In genomic region chr6:140955751-140956521, GRCm38 (mm10) we compare ENCODE assay signal across 9 mouse cellular contexts.
DNase-seq lines count a peak whose midpoint lies in the region; ATAC-seq and TF ChIP-seq lines count a peak whose summit lies in the region.
"Had no signal": no experiment of that assay in that cellular context is flagged by ENCODE, and none has a peak within 500 bp of the region (broad histone marks: within the 10 kb centered on the region; RNA-seq: fewer than 3 reads in every experiment).

No protein-coding gene starts in this region.

- intact Hi-C loops in left cerebral cortex, postnatal 25 days (cut with DNase I), result no loop called here

- no peak overlapping the region for H3K9ac ChIP-seq in embryonic facial prominence, embryonic 14.5 days (ENCODE audit: low read depth, low read length)
- no peak overlapping the region for H3K9ac ChIP-seq in forebrain, postnatal 0 days
- H3K9ac ChIP-seq in hindbrain, embryonic 16.5 days (ENCODE audit: low read depth, low read length), result no peak overlapping the region
- H3K9ac ChIP-seq: limb, embryonic 15.5 days had no signal

- H3K4me2 ChIP-seq in embryonic facial prominence, embryonic 14.5 days (ENCODE audit: low read depth, low read length), result no peak overlapping the region
- H3K4me2 ChIP-seq in forebrain, postnatal 0 days (ENCODE audit: low read depth), result 0 out of 2 replicates have a peak overlapping the region, but pooled peaks have one; percentile 10
- H3K4me2 ChIP-seq in hindbrain, embryonic 16.5 days (ENCODE audit: low read length), result no peak overlapping the region
- H3K4me2 ChIP-seq: limb, embryonic 15.5 days had no signal

- 60% methylated on average over 13 of the region's 13 CpGs for WGBS in embryonic facial prominence, embryonic 14.5 days
- 73% methylated on average over 13 of the region's 13 CpGs for WGBS in embryonic facial prominence, embryonic 10.5 days
- WGBS in forebrain, postnatal 0 days, result 35% methylated on average over 13 of the region's 13 CpGs
- 47% methylated on average over 13 of the region's 13 CpGs for WGBS in hindbrain, embryonic 16.5 days
- WGBS in thymus, adult 2 months, result 47% methylated on average over 13 of the region's 13 CpGs

- H3K27ac ChIP-seq in embryonic facial prominence, embryonic 14.5 days (replicated peaks; ENCODE audit: low read depth, low read length), result peak overlapping the region; percentile 13; the same call in 1 of the 2 replicates
- H3K27ac ChIP-seq in embryonic facial prominence, embryonic 10.5 days (replicated peaks), result no peak overlapping the region
- peak overlapping the region; percentile 21; the same call in 1 of the 2 replicates for H3K27ac ChIP-seq in forebrain, postnatal 0 days (ENCODE audit: low read depth, low read length)
- H3K27ac ChIP-seq in hindbrain, embryonic 16.5 days (ENCODE audit: low read depth, low read length), result peak overlapping the region; percentile 19; the same call in 1 of the 2 replicates
- H3K27ac ChIP-seq in thymus, adult 2 months (ENCODE audit: control insufficient read depth, insufficient read depth, low read length), result no peak overlapping the region
- H3K27ac ChIP-seq: limb, embryonic 15.5 days had no signal

- peaks cover 3% of the 10 kb centered on the region; the same call in 1 of the 2 replicates for H3K4me1 ChIP-seq in embryonic facial prominence, embryonic 14.5 days (ENCODE audit: control insufficient read depth, insufficient read depth, low read length)
- no peaks in the 10 kb centered on the region for H3K4me1 ChIP-seq in embryonic facial prominence, embryonic 10.5 days
- peaks cover 9% of the 10 kb centered on the region for H3K4me1 ChIP-seq in forebrain, postnatal 0 days (ENCODE audit: insufficient read depth)
- no peaks in the 10 kb centered on the region; the same call in 1 of the 2 replicates for H3K4me1 ChIP-seq in hindbrain, embryonic 16.5 days (ENCODE audit: control insufficient read depth, insufficient read depth, low read depth, low read length)
- no peaks in the 10 kb centered on the region for H3K4me1 ChIP-seq in thymus, adult 2 months (replicated peaks; ENCODE audit: control insufficient read depth, insufficient read depth, low read length)
- H3K4me1 ChIP-seq: limb, embryonic 15.5 days had no signal

- no peak overlapping the region for H3K4me3 ChIP-seq in embryonic facial prominence, embryonic 14.5 days (ENCODE audit: low read depth, low read length)
- no peak overlapping the region for H3K4me3 ChIP-seq in embryonic facial prominence, embryonic 10.5 days
- H3K4me3 ChIP-seq in forebrain, postnatal 0 days (ENCODE audit: low read depth, low read length), result no peak overlapping the region
- H3K4me3 ChIP-seq in hindbrain, embryonic 16.5 days (ENCODE audit: low read length), result no peak overlapping the region
- no peak overlapping the region for H3K4me3 ChIP-seq in thymus, adult 2 months (ENCODE audit: control insufficient read depth, insufficient read depth, low read length)
- H3K4me3 ChIP-seq: limb, embryonic 15.5 days had no signal

- H3K9me3 ChIP-seq in embryonic facial prominence, embryonic 14.5 days (ENCODE audit: control insufficient read depth, low read length), result no peaks in the 10 kb centered on the region
- no peaks in the 10 kb centered on the region for H3K9me3 ChIP-seq in embryonic facial prominence, embryonic 10.5 days
- H3K9me3 ChIP-seq in forebrain, postnatal 0 days (ENCODE audit: low read length), result no peaks in the 10 kb centered on the region
- 0 out of 2 replicates have a peak, but pooled peaks cover 2% of the 10 kb centered on the region for H3K9me3 ChIP-seq in hindbrain, embryonic 16.5 days (ENCODE audit: control insufficient read depth, low read length)
- H3K9me3 ChIP-seq: limb, embryonic 15.5 days had no signal

- peak; percentile 24 for DNase-seq in embryonic facial prominence, embryonic 14.5 days (ENCODE audit: low spot score)
- DNase-seq in embryonic facial prominence, embryonic 10.5 days (ENCODE audit: low spot score), result no peak
- DNase-seq in forebrain, postnatal 0 days, result peak; percentile 37
- DNase-seq in lung, postnatal 4 days, result peak; percentile 56 to 84
- no peak for DNase-seq in thymus, adult 2 months
- no peak for DNase-seq in testis, postnatal 10 days (ENCODE audit: low spot score)
- DNase-seq in left cerebral cortex, postnatal 25 days (ENCODE audit: low spot score in 2 of 2), result no peak

- no peak for ATAC-seq in embryonic facial prominence, embryonic 14.5 days (ENCODE audit: low read depth)
- peak; percentile 73 for ATAC-seq in forebrain, postnatal 0 days
- peak; percentile 80 for ATAC-seq in hindbrain, embryonic 16.5 days

- TF ChIP-seq CTCF in forebrain, postnatal 0 days (IDR thresholded peaks at IDR 0.05; ENCODE audit: low read depth), result no peak
- TF ChIP-seq CTCF in thymus, adult 2 months (IDR thresholded peaks at IDR 0.05; ENCODE audit: borderline replicate concordance, control insufficient read depth, extremely low read depth, insufficient read depth, low read length, poor library complexity), result no peak

- TF ChIP-seq POLR2A in thymus, adult 2 months (IDR thresholded peaks at IDR 0.05; ENCODE audit: control insufficient read depth, extremely low read depth, insufficient read depth, low read length, poor library complexity), result no peak

- H3K36me3 ChIP-seq in embryonic facial prominence, embryonic 14.5 days (ENCODE audit: control insufficient read depth, insufficient read depth, low read length), result no peaks in the 10 kb centered on the region
- H3K36me3 ChIP-seq in embryonic facial prominence, embryonic 10.5 days (replicated peaks), result no peaks in the 10 kb centered on the region
- H3K36me3 ChIP-seq in forebrain, postnatal 0 days (ENCODE audit: insufficient read depth), result no peaks in the 10 kb centered on the region
- no peaks in the 10 kb centered on the region for H3K36me3 ChIP-seq in hindbrain, embryonic 16.5 days (ENCODE audit: control insufficient read depth, insufficient read depth, low read length)
- H3K36me3 ChIP-seq in thymus, adult 2 months (ENCODE audit: control insufficient read depth, insufficient read depth, low read length), result no peaks in the 10 kb centered on the region
- H3K36me3 ChIP-seq: limb, embryonic 15.5 days had no signal

- no peaks in the 10 kb centered on the region for H3K27me3 ChIP-seq in embryonic facial prominence, embryonic 14.5 days (replicated peaks; ENCODE audit: control insufficient read depth, insufficient read depth, low read length)
- no peaks in the 10 kb centered on the region for H3K27me3 ChIP-seq in embryonic facial prominence, embryonic 10.5 days (replicated peaks; ENCODE audit: low read depth, poor library complexity, severe bottlenecking)
- H3K27me3 ChIP-seq in forebrain, postnatal 0 days (ENCODE audit: insufficient read depth, low read length), result no peaks in the 10 kb centered on the region
- no peaks in the 10 kb centered on the region for H3K27me3 ChIP-seq in hindbrain, embryonic 16.5 days (replicated peaks; ENCODE audit: control insufficient read depth, insufficient read depth, low read length)
- no peaks in the 10 kb centered on the region for H3K27me3 ChIP-seq in thymus, adult 2 months (ENCODE audit: control insufficient read depth, insufficient read depth, low read length)
- H3K27me3 ChIP-seq: limb, embryonic 15.5 days had no signal

Comparison
In these comparisons a context has a peak if more than half of its experiments do, and no peak if none do; other contexts are left out.
1. DNase-seq: peak in embryonic facial prominence, embryonic 14.5 days (single experiment), forebrain, postnatal 0 days (single experiment) and lung, postnatal 4 days (2 of 2); none in embryonic facial prominence, embryonic 10.5 days (single experiment), thymus, adult 2 months (single experiment), testis, postnatal 10 days (single experiment) and left cerebral cortex, postnatal 25 days (0 of 2).
2. H3K27ac ChIP-seq: peak in embryonic facial prominence, embryonic 14.5 days (single experiment), forebrain, postnatal 0 days (single experiment) and hindbrain, embryonic 16.5 days (single experiment); none in embryonic facial prominence, embryonic 10.5 days (single experiment) and thymus, adult 2 months (single experiment).